Mouse (Mus musculus) lung, embryonic 15.5 days (tissue): Measurements from ENCODE around the gene Tm4sf1. TPM values are rescaled to one million over a fixed set of nuclear protein-coding genes. Genes with fewer than 3 reads are reported as not detected.

Source experiments
- ATAC-seq: fragments of 200-750 bp; cut with Nextera tagmentation; 2 replicates; pipeline ENCODE4 v1.8.0; 2017; ENCODE audit warnings: moderate number of reproducible peaks, borderline replicate concordance; ENCODE audit not compliant: low FRiP score, low TSS enrichment; ENCODE audit errors: extremely low read depth
- H3K27ac ChIP-seq: fragments of 300-500 bp; sonication (generic); 2 replicates; pipeline ENCODE4 v1.5.1; 2015; ENCODE audit warnings: moderate library complexity, mild to moderate bottlenecking, inconsistent platforms
- H3K27me3 ChIP-seq: fragments of 300-500 bp; sonication (generic); 2 replicates; pipeline ENCODE4 v1.6.1; 2015; ENCODE audit warnings: inconsistent platforms
- H3K36me3 ChIP-seq: fragments of 300-500 bp; sonication (generic); 2 replicates; pipeline ENCODE4 v1.6.1; 2015; ENCODE audit warnings: inconsistent platforms
- H3K4me1 ChIP-seq: fragments of 300-500 bp; sonication (generic); 2 replicates; pipeline ENCODE4 v1.6.1; 2015; ENCODE audit warnings: inconsistent platforms
- H3K4me2 ChIP-seq: fragments of 300-500 bp; sonication (generic); 2 replicates; pipeline ENCODE4 v1.6.1; 2015; ENCODE audit warnings: inconsistent platforms, mild to moderate bottlenecking, moderate library complexity
- H3K4me3 ChIP-seq: fragments of 300-500 bp; sonication (generic); 2 replicates; pipeline ENCODE4 v1.5.1; 2015; ENCODE audit warnings: mild to moderate bottlenecking, inconsistent platforms
- H3K9ac ChIP-seq: fragments of 300-500 bp; sonication (generic); 2 replicates; pipeline ENCODE4 v1.6.1; 2015; ENCODE audit warnings: inconsistent platforms
- H3K9me3 ChIP-seq: fragments of 300-500 bp; sonication (generic); 2 replicates; pipeline ENCODE4 v1.6.1; 2016; ENCODE audit warnings: inconsistent platforms
- WGBS: fragments of 180-500 bp; shearing (Covaris S2); methylation state at CpG from one replicate; pipeline ENCODE4 v1.1.7; 2015; 5-methylcytosine and 5-hydroxymethylcytosine counted together
- polyA plus RNA-seq: library from polyadenylated mRNA; unstranded; fragments of >200 nt; fragmentation: Nextera tagmentation; extraction: Ambion mirVana; gene quantifications from 2 replicates; pipeline ENCODE4 v1.2.1, GENCODE M21; 2015

Gene Tm4sf1
- polyA plus RNA-seq, 1 experiment from 2014 or later, result 96.9 TPM

GRCm38 (mm10) chr3:57278225-57278624 is 23.6 kb downstream of the Tm4sf1 start:
- ATAC-seq, result no peak
- H3K9me3 ChIP-seq, result no peaks in the 10 kb centered on the region
- no peak overlapping the region for H3K9ac ChIP-seq
- no peaks in the 10 kb centered on the region for H3K36me3 ChIP-seq
- peaks cover 5% of the 10 kb centered on the region; the same call in 1 of the 2 replicates for H3K4me1 ChIP-seq
- no peak overlapping the region for H3K4me3 ChIP-seq
- no peak overlapping the region for H3K4me2 ChIP-seq
- no peaks in the 10 kb centered on the region for H3K27me3 ChIP-seq
- 74% methylated on average over 4 of the region's 4 CpGs for WGBS
- H3K27ac ChIP-seq, result no peak overlapping the region

GRCm38 (mm10) chr3:57277453-57277852 is 24.3 kb downstream of the Tm4sf1 start:
- peak; percentile 74; the same call in 1 of the 2 replicates for ATAC-seq
- Histone ChIP-seq H3K27me3 (no peaks in the 10 kb centered on the region), H3K27ac (peak overlapping the region; percentile 67), H3K9me3 (no peaks in the 10 kb centered on the region), H3K4me2 (no peak overlapping the region), H3K9ac (no peak overlapping the region), H3K4me1 (peaks cover 5% of the 10 kb centered on the region; the same call in 1 of the 2 replicates), H3K36me3 (no peaks in the 10 kb centered on the region), H3K4me3 (no peak overlapping the region)
- 50% methylated on average over 5 of the region's 5 CpGs for WGBS

- Histone ChIP-seq H3K4me3 (no peak overlapping the region), H3K9ac (no peak overlapping the region), H3K27ac (peak overlapping the region; percentile 79), H3K4me1 (peaks cover 5% of the 10 kb centered on the region; the same call in 1 of the 2 replicates), H3K4me2 (no peak overlapping the region), H3K9me3 (no peaks in the 10 kb centered on the region), H3K36me3 (no peaks in the 10 kb centered on the region), H3K27me3 (no peaks in the 10 kb centered on the region)
- ATAC-seq, result peak; percentile 75; the same call in 1 of the 2 replicates
- WGBS, result 39% methylated on average over 3 of the region's 3 CpGs
Measured at GRCm38 (mm10) chr3:57276821-57277220, 25.0 kb downstream of the Tm4sf1 start.

GRCm38 (mm10) chr3:57268994-57269393 is 32.8 kb downstream of the Tm4sf1 start:
- ATAC-seq, result no peak
- Histone ChIP-seq H3K9me3 (no peaks in the 10 kb centered on the region), H3K4me2 (no peak overlapping the region), H3K4me3 (no peak overlapping the region), H3K36me3 (no peaks in the 10 kb centered on the region), H3K27me3 (no peaks in the 10 kb centered on the region), H3K4me1 (no peaks in the 10 kb centered on the region), H3K9ac (no peak overlapping the region), H3K27ac (no peak overlapping the region)
- 27% methylated on average over 2 of the region's 2 CpGs for WGBS

GRCm38 (mm10) chr3:57267559-57268173 is 34.1 kb downstream of the Tm4sf1 start:
- Histone ChIP-seq H3K4me2 (no peak overlapping the region), H3K9me3 (no peaks in the 10 kb centered on the region), H3K9ac (no peak overlapping the region), H3K27me3 (no peaks in the 10 kb centered on the region), H3K4me1 (no peaks in the 10 kb centered on the region), H3K36me3 (no peaks in the 10 kb centered on the region), H3K27ac (no peak overlapping the region), H3K4me3 (no peak overlapping the region)
- ATAC-seq, result peak; percentile 62; the same call in 1 of the 2 replicates
- WGBS, result 30% methylated on average over 6 of the region's 6 CpGs

GRCm38 (mm10) chr3:57253041-57253440 is 48.7 kb downstream of the Tm4sf1 start:
- Histone ChIP-seq H3K4me3 (no peak overlapping the region), H3K9ac (no peak overlapping the region), H3K9me3 (no peaks in the 10 kb centered on the region), H3K4me1 (no peaks in the 10 kb centered on the region), H3K27me3 (no peaks in the 10 kb centered on the region), H3K36me3 (no peaks in the 10 kb centered on the region), H3K27ac (no peak overlapping the region), H3K4me2 (no peak overlapping the region)
- ATAC-seq, result no peak
- 58% methylated on average over 2 of the region's 2 CpGs for WGBS

- no peaks in the 10 kb centered on the region for H3K9me3 ChIP-seq
- no peak for ATAC-seq
Measured at GRCm38 (mm10) chr3:57252551-57252950, 49.2 kb downstream of the Tm4sf1 start.

GRCm38 (mm10) chr3:57245242-57245641 is 56.5 kb downstream of the Tm4sf1 start:
- Histone ChIP-seq H3K27me3 (no peaks in the 10 kb centered on the region), H3K27ac (no peak overlapping the region), H3K9ac (no peak overlapping the region), H3K4me1 (no peaks in the 10 kb centered on the region), H3K9me3 (no peaks in the 10 kb centered on the region), H3K36me3 (no peaks in the 10 kb centered on the region), H3K4me3 (no peak overlapping the region), H3K4me2 (no peak overlapping the region)
- WGBS, result 52% methylated on average over 2 of the region's 2 CpGs
- ATAC-seq, result no peak

More at GRCm38 (mm10) chr3:57252551-57252950, 49.2 kb downstream of the Tm4sf1 start:
- Histone ChIP-seq H3K4me2 (no peak overlapping the region), H3K4me1 (no peaks in the 10 kb centered on the region), H3K27ac (no peak overlapping the region), H3K27me3 (no peaks in the 10 kb centered on the region), H3K36me3 (no peaks in the 10 kb centered on the region), H3K4me3 (no peak overlapping the region), H3K9ac (no peak overlapping the region)

Other genes with a start within 250 kb of the Tm4sf1 start
- 0.41 and 0.52 TPM in 2 replicates for gene Tm4sf4, start 123.3 kb upstream of the Tm4sf1 start, polyA plus RNA-seq